Mouse (Mus musculus) yolk sac, embryonic 10.5 days (tissue): ENCODE measurements at regions not wholly inside any gene's neighbourhood (a gene's known extent, or its start where the extent isn't known, plus 50 kb on each side); places are given as distances from the start of the nearest gene placed in this dataset.

Source experiments
- DNase-seq: peaks from one replicate; pipeline ENCODE4 v3.0.0-alpha.2; 2017; ENCODE audit warnings: low spot score

GRCm38 (mm10) chr4:131366656-131367055, 422.5 kb downstream of the Matn1 start:
- DNase-seq = no peak

GRCm38 (mm10) chr4:131372517-131372916, 428.3 kb downstream of the Matn1 start:
- no peak for DNase-seq

- no peak for DNase-seq
Observed at GRCm38 (mm10) chr4:131373172-131373571, 429.0 kb downstream of the Matn1 start.

- no peak for DNase-seq
Observed at GRCm38 (mm10) chr4:131374527-131375290, 430.5 kb downstream of the Matn1 start.

GRCm38 (mm10) chr4:131381063-131381462, 436.9 kb downstream of the Matn1 start:
- no peak for DNase-seq

GRCm38 (mm10) chr4:131381529-131381928, 437.3 kb downstream of the Matn1 start:
- DNase-seq = no peak

GRCm38 (mm10) chr4:131383862-131384261, 439.7 kb downstream of the Matn1 start:
- no peak for DNase-seq

GRCm38 (mm10) chr4:131386961-131387360, 442.8 kb downstream of the Matn1 start:
- DNase-seq = no peak

GRCm38 (mm10) chr4:131391119-131391923, 446.8 kb downstream of the Ptpru start:
- no peak for DNase-seq

GRCm38 (mm10) chr4:131391924-131392297, 446.2 kb downstream of the Ptpru start:
- no peak for DNase-seq

- no peak for DNase-seq
Observed at GRCm38 (mm10) chr4:131392478-131392877, 445.6 kb downstream of the Ptpru start.

GRCm38 (mm10) chr4:131396226-131396840, 441.8 kb downstream of the Ptpru start:
- DNase-seq = no peak

GRCm38 (mm10) chr4:131397161-131397560, 440.9 kb downstream of the Ptpru start:
- no peak for DNase-seq

GRCm38 (mm10) chr4:131400756-131401155, 437.3 kb downstream of the Ptpru start:
- DNase-seq = no peak

- DNase-seq = no peak
Observed at GRCm38 (mm10) chr4:131401255-131401654, 436.8 kb downstream of the Ptpru start.

- no peak for DNase-seq
Observed at GRCm38 (mm10) chr4:131405376-131406017, 432.6 kb downstream of the Ptpru start.

GRCm38 (mm10) chr4:131407464-131407863, 430.6 kb downstream of the Ptpru start:
- no peak for DNase-seq

- DNase-seq = no peak
Observed at GRCm38 (mm10) chr4:131408644-131409043, 429.4 kb downstream of the Ptpru start.

GRCm38 (mm10) chr4:131409805-131410204, 428.3 kb downstream of the Ptpru start:
- no peak for DNase-seq

GRCm38 (mm10) chr4:131411936-131412335, 426.2 kb downstream of the Ptpru start:
- no peak for DNase-seq

- DNase-seq = no peak
Observed at GRCm38 (mm10) chr4:131413380-131413779, 424.7 kb downstream of the Ptpru start.

GRCm38 (mm10) chr4:131415453-131415852, 422.6 kb downstream of the Ptpru start:
- DNase-seq = no peak
